Mouse (Mus musculus): ENCODE results near the gene Tagap1.
"Not testable (repeated sequence)": the region's sequence is repeated elsewhere in the genome, so short reads cannot be mapped to it uniquely, and the experiment has no call there.

Gene Tagap1

GRCm38 (mm10) chr17:6961181-6962000 is 435 bp upstream of the Tagap1 start:
- peak; percentile 74 for DNase-seq

GRCm38 (mm10) chr17:6960349-6960748 is 607 bp downstream of the Tagap1 start:
- not testable (repeated sequence) for DNase-seq

- DNase-seq = peak; percentile 82
These were observed 1.3 kb downstream of the Tagap1 start for GRCm38 (mm10) chr17:6959543-6960259.

GRCm38 (mm10) chr17:6958881-6959280 is 2.1 kb downstream of the Tagap1 start:
- not testable (repeated sequence) for DNase-seq

GRCm38 (mm10) chr17:6948769-6949228 is 12.2 kb downstream of the Tagap1 start:
- not testable (repeated sequence) for DNase-seq

- peak; percentile 90 for DNase-seq
These were observed 12.8 kb downstream of the Tagap1 start, which contains the start of gene Rsph3b for GRCm38 (mm10) chr17:6947984-6948768. Rsph3b (minus strand) TSS chr17:6948682.

- not testable (repeated sequence) for DNase-seq
These were observed 13.3 kb downstream of the Tagap1 start for GRCm38 (mm10) chr17:6947637-6947983.

GRCm38 (mm10) chr17:6942560-6942959 is 18.4 kb downstream of the Tagap1 start:
- DNase-seq = not testable (repeated sequence)

GRCm38 (mm10) chr17:6931625-6932024 is 29.3 kb downstream of the Tagap1 start:
- DNase-seq = not testable (repeated sequence)

GRCm38 (mm10) chr17:6920351-6920894 is 40.5 kb downstream of the Tagap1 start:
- not testable (repeated sequence) for DNase-seq

GRCm38 (mm10) chr17:6919388-6919787 is 41.6 kb downstream of the Tagap1 start:
- DNase-seq = not testable (repeated sequence)

GRCm38 (mm10) chr17:6915282-6915681 is 45.7 kb downstream of the Tagap1 start:
- not testable (repeated sequence) for DNase-seq

GRCm38 (mm10) chr17:6914066-6914465 is 46.9 kb downstream of the Tagap1 start:
- DNase-seq = not testable (repeated sequence)
